ENCODE assay signal across 9 mouse cellular contexts in the genomic region with DNA sequence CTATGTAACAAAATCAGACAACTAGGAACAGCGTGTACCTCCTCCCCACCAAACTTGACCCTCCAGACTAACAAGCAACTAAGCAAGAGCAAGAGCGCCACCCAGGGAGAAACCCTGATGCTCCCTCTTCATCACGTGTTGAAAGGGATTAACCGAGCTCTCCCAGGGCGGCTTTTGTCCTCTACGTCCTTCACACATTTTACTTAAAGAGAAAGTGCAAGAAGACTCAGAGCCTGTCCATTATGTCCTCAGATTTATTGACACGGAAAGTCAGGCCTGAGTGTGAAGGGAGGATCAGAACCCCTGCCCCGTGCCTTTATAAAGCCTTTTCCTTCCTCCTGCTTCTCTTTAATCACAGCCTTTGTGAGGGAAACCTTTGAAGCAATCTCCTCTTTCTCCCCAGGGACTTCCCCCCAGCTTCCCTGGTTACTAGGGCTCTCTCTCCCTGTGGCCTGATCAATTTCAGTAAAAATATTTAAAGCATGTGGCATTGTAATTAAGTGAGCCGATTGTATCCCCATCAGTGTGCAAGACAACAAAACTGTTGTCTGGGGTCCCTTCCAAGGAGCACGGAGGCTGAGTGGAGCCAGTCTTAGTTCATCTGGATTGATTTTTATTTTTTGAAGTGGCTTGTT.
A peak's percentile ranks its signal among the peaks of the same experiment; 100 is the strongest.
DNase-seq lines count a peak whose midpoint lies in the region; ATAC-seq lines count a peak whose summit lies in the region.
"Had no signal": no experiment of that assay in that cellular context is flagged by ENCODE, and none has a peak within 500 bp of the region (broad histone marks: within the 10 kb centered on the region; RNA-seq: fewer than 3 reads in every experiment).

No protein-coding gene starts in this region.

- ATAC-seq in kidney, embryonic 14.5 days (ENCODE audit: low FRiP score, low TSS enrichment): 0 out of 2 replicates have a peak, but pooled peaks have one; percentile 17
- ATAC-seq in midbrain, embryonic 13.5 days: peak; percentile 44

- H3K36me3 ChIP-seq in kidney, embryonic 14.5 days (ENCODE audit: control insufficient read depth, insufficient read depth, low read length): no peaks in the 10 kb centered on the region
- H3K36me3 ChIP-seq in midbrain, embryonic 13.5 days: no peaks in the 10 kb centered on the region
- H3K36me3 ChIP-seq: liver, embryonic 15.5 days had no signal

- no peak overlapping the region for H3K4me2 ChIP-seq in kidney, embryonic 14.5 days (replicated peaks; ENCODE audit: low read depth, low read length)
- no peak overlapping the region; the same call in 1 of the 2 replicates for H3K4me2 ChIP-seq in midbrain, embryonic 13.5 days (replicated peaks)
- H3K4me2 ChIP-seq: liver, embryonic 15.5 days had no signal

- no peaks in the 10 kb centered on the region for H3K9me3 ChIP-seq in kidney, embryonic 14.5 days (ENCODE audit: control insufficient read depth, low read length)
- H3K9me3 ChIP-seq in midbrain, embryonic 13.5 days: no peaks in the 10 kb centered on the region
- H3K9me3 ChIP-seq: liver, embryonic 15.5 days had no signal

- H3K27me3 ChIP-seq in kidney, embryonic 14.5 days (ENCODE audit: control insufficient read depth, insufficient read depth, low read length): 0 out of 2 replicates have a peak, but pooled peaks cover 2% of the 10 kb centered on the region
- peaks cover 72% of the 10 kb centered on the region for H3K27me3 ChIP-seq in midbrain, embryonic 13.5 days

- H3K4me1 ChIP-seq in kidney, embryonic 14.5 days (ENCODE audit: control insufficient read depth, insufficient read depth, low read length): no peaks in the 10 kb centered on the region
- H3K4me1 ChIP-seq in midbrain, embryonic 13.5 days (replicated peaks): peaks cover 10% of the 10 kb centered on the region
- H3K4me1 ChIP-seq: liver, embryonic 15.5 days had no signal

- no peak overlapping the region for H3K9ac ChIP-seq in kidney, embryonic 14.5 days (ENCODE audit: low read depth, low read length)
- H3K9ac ChIP-seq in midbrain, embryonic 13.5 days (replicated peaks): no peak overlapping the region
- H3K9ac ChIP-seq: liver, embryonic 15.5 days had no signal

- no peak overlapping the region for H3K27ac ChIP-seq in kidney, embryonic 14.5 days (ENCODE audit: low read depth, low read length)
- H3K27ac ChIP-seq in midbrain, embryonic 13.5 days: no peak overlapping the region
- H3K27ac ChIP-seq: liver, embryonic 15.5 days had no signal

- DNase-seq in cerebellum, adult 18-20 months: peak; percentile 5 to 11
- no peak for DNase-seq in cerebellum, adult 11 months
- peak; percentile 22 for DNase-seq in right cerebral cortex, postnatal 14 days
- DNase-seq in right cerebral cortex, postnatal 4 days: no peak
- peak; percentile 46 to 53 for DNase-seq in heart, adult 18-20 months
- no peak for DNase-seq in T-cell, adult 2 months (ENCODE audit: low spot score)

- WGBS in kidney, embryonic 14.5 days: 2% methylated on average over 10 of the region's 10 CpGs
- 1% methylated on average over 10 of the region's 10 CpGs for WGBS in midbrain, embryonic 13.5 days

- no peak overlapping the region for H3K4me3 ChIP-seq in kidney, embryonic 14.5 days (ENCODE audit: low read length)
- no peak overlapping the region for H3K4me3 ChIP-seq in midbrain, embryonic 13.5 days (replicated peaks)
- H3K4me3 ChIP-seq: liver, embryonic 15.5 days had no signal

Comparison
In these comparisons a context has a peak if more than half of its experiments do, and no peak if none do; other contexts are left out.
1. DNase-seq: peak in cerebellum, adult 18-20 months (2 of 2), right cerebral cortex, postnatal 14 days (single experiment) and heart, adult 18-20 months (2 of 2); none in cerebellum, adult 11 months (single experiment), right cerebral cortex, postnatal 4 days (single experiment) and T-cell, adult 2 months (single experiment).